Mouse (Mus musculus) bone marrow, adult 2 months (tissue): Measurements from ENCODE around the gene Hopx. TPM values are rescaled to one million over a fixed set of nuclear protein-coding genes. Genes with fewer than 3 reads are reported as not detected.

ENCODE experiments used
- H3K27ac ChIP-seq: fragments of 200-500 bp; 2 replicates; pipeline ENCODE4 v1.5.1; 2012; ENCODE audit warnings: low read depth, mild to moderate bottlenecking, control low read depth, inconsistent platforms, low read length; ENCODE audit not compliant: control insufficient read depth, poor library complexity, insufficient read depth
- H3K4me1 ChIP-seq: fragments of 200-500 bp; 2 replicates; pipeline ENCODE4 v1.6.1; 2011; ENCODE audit warnings: low read length; ENCODE audit not compliant: control insufficient read depth, insufficient read depth
- H3K4me3 ChIP-seq: fragments of 200-500 bp; replicated peaks from 2 replicates; pipeline ENCODE3; 2011; ENCODE audit warnings: mild to moderate bottlenecking, low read depth, low read length, control low read depth; ENCODE audit not compliant: control insufficient read depth
- CTCF ChIP-seq: fragments of 200-500 bp; IDR thresholded peaks from 2 replicates; pipeline ENCODE4 v1.5.1; 2011; ENCODE audit warnings: low read length, control low read depth; ENCODE audit not compliant: control insufficient read depth, insufficient read depth
- POLR2A ChIP-seq: fragments of 200-500 bp; IDR thresholded peaks from 2 replicates; pipeline ENCODE4 v1.6.1; 2011; ENCODE audit warnings: low read depth, mild to moderate bottlenecking, control low read depth, low read length, borderline replicate concordance; ENCODE audit not compliant: control insufficient read depth
- WGBS: fragments of 180-500 bp; shearing (Covaris S2); methylation state at CpG from one replicate; pipeline ENCODE4 v1.1.7; 2018; 5-methylcytosine and 5-hydroxymethylcytosine counted together
- polyA plus RNA-seq: library from polyadenylated mRNA; stranded (reverse); fragments of >200 nt; gene quantifications from 2 replicates; pipeline ENCODE4 v1.2.4, GENCODE M21; 2011; ENCODE audit warnings: low replicate concordance; ENCODE audit not compliant: missing spikeins, insufficient read depth, insufficient read length

Gene Hopx
- polyA plus RNA-seq, 1 experiment = 8.3 TPM

DNA sequence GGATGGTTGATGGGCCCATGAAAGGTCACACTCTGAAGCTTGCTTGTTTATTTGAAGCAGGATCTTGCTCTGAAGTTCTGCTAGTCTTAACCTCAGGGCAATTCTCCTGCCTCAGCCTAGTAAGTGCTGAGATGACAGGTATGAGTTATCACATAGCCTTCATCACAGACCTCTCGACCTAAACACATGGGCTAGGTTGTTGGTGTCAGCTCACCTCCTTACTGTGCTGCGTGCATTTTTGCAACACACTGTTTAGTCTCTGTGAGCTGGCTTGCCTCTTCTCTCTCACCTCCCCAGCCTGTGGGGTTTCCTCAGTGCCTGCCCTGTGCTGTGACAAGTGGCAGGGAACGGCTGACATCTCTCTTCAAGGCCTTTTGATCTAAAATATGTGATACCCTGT lies 1.1 kb downstream of the Hopx start:
- no peak overlapping the region for H3K27ac ChIP-seq
- H3K4me3 ChIP-seq = no peak overlapping the region
- TF ChIP-seq POLR2A (no peak), CTCF (no peak)
- WGBS = 79% methylated on average over 3 of the region's 3 CpGs
- H3K4me1 ChIP-seq = no peaks in the 10 kb centered on the region; the same call in 1 of the 2 replicates

DNA sequence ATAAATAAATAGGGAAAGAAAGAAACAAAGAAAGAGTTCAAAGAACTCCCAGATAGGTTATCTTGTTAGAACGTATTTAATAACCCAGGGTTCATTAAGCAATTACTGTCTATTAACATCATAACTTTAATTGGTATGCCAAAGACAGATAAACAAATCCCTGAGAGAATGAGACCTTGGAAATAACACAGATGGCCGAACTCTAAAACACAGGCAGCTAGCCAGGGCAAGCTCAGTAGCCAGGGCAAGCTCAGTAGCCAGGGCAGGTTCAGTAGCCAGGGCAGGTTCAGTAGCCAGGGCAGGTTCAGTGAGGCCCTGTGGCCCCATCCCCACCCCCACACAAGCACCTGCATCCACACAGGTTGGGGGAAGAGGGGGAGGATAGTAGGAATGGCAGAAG lies 2.9 kb downstream of the Hopx start:
- no peak overlapping the region for H3K4me3 ChIP-seq
- TF ChIP-seq CTCF (no peak), POLR2A (no peak)
- WGBS = 70% methylated on average over 2 of the region's 2 CpGs
- no peaks in the 10 kb centered on the region; the same call in 1 of the 2 replicates for H3K4me1 ChIP-seq
- no peak overlapping the region for H3K27ac ChIP-seq

DNA sequence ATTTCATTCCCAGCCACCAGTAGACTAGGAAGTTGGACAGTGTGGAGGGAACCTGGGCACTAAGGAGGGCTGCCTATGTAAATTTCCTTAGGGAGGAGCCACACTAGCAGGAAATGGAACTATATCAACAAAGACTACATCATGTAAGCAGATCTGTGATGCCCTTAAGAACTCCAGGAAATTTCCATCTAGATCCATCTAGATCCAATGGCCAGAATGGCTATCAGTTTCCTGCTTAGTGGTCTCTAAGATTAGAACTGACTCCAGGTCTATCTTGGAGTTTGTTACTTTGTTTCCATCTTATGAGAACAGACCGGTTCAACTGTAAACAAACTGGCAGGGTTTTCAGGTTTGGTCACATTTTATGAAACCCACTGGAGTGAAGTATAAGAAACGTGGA lies 5.1 kb downstream of the Hopx start:
- WGBS = 74% methylated on average over 2 of the region's 2 CpGs

DNA sequence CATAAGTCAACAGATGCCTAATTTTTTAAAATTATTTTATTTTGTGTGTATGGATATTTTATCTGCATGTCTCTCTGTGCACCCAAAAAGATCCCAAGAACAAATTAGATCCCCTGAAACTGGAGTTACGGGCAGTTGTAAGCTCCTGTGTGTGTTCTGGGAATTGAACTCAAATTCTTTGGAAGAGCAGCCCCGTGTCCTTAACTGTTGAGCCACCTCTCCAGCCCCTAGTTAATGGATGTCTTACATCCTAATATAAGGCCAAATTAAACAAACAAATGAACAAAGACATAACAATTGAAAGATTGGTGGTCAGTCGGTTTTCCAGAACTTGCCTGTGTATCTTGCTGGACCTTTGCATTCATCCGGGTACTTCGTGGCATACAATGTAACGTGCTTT lies 6.1 kb downstream of the Hopx start:
- H3K27ac ChIP-seq = no peak overlapping the region
- no peak for TF ChIP-seq POLR2A
- TF ChIP-seq CTCF = no peak
- no peak overlapping the region for H3K4me3 ChIP-seq
- WGBS = 88% methylated on average over 6 of the region's 6 CpGs
- no peaks in the 10 kb centered on the region for H3K4me1 ChIP-seq

More for the DNA sequence above, 5.1 kb downstream of the Hopx start:
- TF ChIP-seq CTCF = no peak
- TF ChIP-seq POLR2A = no peak
- no peak overlapping the region for H3K4me3 ChIP-seq
- no peak overlapping the region for H3K27ac ChIP-seq
- H3K4me1 ChIP-seq = no peaks in the 10 kb centered on the region; the same call in 1 of the 2 replicates

DNA sequence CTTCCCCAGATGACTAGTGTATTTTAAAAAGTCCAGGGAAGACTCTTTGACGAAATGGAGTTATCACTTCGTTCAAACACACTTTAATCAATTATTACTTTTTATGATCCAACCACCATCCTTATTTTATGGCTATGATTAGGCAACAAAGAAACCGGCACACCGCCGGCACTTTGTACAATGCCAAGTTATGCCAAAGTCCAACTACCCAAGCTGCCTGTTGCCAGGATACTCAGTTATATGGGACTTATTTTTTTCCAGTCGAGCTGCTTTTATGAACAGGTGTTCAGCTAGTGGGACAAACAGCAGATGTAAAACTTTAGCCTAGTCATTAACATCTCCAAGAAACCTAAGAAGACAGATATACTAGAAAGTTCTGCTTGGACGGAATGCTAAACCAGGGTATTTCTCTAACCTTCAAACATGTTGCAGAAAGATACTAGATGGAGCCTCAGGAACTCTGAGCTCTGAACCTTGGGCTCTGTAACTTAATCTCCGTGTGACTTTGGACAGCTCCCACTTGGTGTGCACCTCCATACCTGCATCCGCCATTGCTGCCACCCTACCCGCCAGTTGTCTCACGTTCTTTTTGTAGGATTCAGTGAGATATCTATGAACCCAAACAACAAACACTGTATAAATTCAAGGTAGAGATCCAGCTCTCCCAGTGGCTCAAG lies 7.6 kb downstream of the Hopx start:
- no peak overlapping the region for H3K27ac ChIP-seq
- 86% methylated on average over 11 of the region's 11 CpGs for WGBS
- H3K4me3 ChIP-seq = no peak overlapping the region
- TF ChIP-seq CTCF (no peak), POLR2A (no peak)
- H3K4me1 ChIP-seq = no peaks in the 10 kb centered on the region

DNA sequence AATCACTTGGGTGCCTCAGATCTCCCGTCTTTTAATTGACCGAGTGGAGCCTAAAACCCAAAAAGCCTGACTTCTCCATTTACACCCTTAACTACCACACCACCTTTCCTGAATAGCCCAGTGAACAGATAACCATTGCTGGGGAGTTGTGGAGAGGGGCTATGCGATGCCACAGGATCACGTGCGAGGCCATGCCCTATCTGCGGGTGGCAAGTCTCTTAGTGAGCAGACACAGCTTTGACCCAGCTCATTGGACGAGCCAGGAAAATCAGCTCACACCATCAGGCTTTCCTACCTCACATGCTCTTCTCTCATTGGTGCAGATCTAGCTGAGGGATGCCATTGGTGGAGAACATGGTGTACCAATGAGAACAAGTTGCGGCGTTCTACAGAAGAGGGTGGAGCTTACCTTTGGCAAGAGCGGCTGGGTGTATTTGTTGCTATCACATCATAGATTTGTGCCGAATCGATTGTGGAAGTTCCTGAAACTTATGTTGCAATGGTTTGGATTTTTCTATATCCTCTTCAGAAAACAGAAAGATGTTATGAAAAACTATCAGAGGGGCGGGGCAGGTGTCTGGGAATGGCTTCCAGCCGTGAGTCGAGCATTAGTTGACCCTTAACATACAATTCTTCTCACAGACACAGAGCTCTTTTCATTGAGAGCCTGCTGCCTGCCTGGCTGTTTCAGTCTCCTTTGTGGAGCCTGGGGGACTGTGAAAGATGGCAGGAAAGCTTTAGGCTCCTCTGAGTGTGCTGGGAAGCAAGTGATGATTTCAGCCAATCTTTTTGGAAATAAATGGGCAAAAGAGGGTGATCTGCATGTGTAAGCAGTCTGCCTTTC lies 12.2 kb downstream of the Hopx start:
- Histone ChIP-seq H3K27ac (no peak overlapping the region), H3K4me3 (no peak overlapping the region), H3K4me1 (no peaks in the 10 kb centered on the region; the same call in 1 of the 2 replicates)
- 71% methylated on average over 15 of the region's 15 CpGs for WGBS
- no peak for TF ChIP-seq POLR2A
- TF ChIP-seq CTCF = no peak

DNA sequence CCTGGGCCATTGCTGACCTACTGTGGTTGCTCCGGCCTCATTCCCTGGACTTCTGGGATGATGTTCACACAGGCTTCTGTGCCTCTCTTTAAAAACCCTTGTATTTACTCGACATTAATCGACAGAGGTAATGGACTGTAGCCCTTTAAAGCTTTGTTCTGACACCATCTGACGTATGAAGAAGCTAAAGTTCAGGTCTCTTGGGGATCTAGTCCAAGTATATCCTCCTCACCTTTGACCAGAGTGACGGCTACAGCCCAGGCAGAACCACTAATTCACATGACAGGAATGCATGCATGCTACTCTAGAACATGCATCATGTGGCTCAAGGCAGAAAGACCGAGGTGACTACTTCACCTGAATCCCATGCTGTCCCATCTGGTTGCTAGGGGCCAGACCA lies 14.2 kb downstream of the Hopx start:
- H3K27ac ChIP-seq = no peak overlapping the region
- WGBS = 77% methylated on average over 6 of the region's 6 CpGs
- no peak for TF ChIP-seq POLR2A
- no peak for TF ChIP-seq CTCF
- H3K4me3 ChIP-seq = no peak overlapping the region
- H3K4me1 ChIP-seq = no peaks in the 10 kb centered on the region; the same call in 1 of the 2 replicates

DNA sequence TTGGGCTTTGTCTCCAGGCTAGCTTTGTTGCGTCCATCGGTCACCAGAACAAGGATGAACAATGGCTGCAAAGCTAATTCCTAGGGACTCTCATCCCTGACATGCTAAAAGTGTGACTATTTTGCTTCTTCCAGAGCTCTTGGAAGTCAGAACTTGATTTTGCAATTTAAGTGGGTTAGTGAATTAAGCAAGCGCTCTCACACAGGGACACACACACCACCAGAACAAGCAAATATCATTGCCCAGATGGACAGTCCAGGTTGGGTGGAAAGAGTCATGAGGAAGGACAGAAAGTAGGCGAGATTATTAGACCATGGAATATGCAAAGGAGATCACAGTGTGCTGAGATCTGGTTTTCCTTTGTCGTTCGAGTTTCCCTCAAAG lies 14.9 kb downstream of the Hopx start:
- H3K4me3 ChIP-seq = no peak overlapping the region
- 65% methylated on average over 6 of the region's 6 CpGs for WGBS
- H3K27ac ChIP-seq = no peak overlapping the region
- peaks cover 2% of the 10 kb centered on the region; the same call in 1 of the 2 replicates for H3K4me1 ChIP-seq
- TF ChIP-seq CTCF (no peak), POLR2A (no peak)

DNA sequence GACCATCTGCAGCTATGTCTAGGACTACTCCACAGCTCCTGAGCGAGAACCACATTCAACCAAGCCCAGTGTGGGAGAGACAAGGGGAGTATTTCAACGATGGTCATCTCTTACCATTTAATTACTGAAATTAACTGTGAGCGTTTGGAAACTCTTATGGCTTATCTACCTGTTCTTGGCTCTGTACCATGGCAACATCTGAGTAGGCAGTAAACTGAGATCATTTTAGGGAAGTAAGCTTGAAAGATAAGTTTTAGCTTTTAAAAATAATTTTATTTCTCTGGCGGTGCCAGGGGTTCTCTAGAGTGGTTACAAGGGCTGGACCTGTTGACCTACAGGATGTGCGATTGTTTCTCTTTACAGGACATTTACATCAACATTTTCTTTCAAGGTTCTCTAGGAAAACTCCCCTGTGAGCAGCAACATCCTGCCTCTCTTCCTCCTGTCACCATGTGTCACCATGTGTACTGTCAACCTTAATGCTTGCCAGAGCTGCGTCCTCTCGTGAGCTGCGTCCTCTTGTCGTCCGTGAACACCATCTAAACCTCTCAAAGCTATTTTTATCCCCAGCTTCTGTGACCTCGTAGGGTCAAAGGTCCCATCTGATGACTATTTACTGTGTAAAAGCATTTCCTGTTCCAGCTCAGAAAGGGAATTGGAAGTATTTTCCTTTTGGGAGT lies 15.5 kb downstream of the Hopx start:
- Histone ChIP-seq H3K4me1 (peaks cover 2% of the 10 kb centered on the region; the same call in 1 of the 2 replicates), H3K4me3 (no peak overlapping the region), H3K27ac (no peak overlapping the region)
- 19% methylated on average over 11 of the region's 11 CpGs for WGBS
- no peak for TF ChIP-seq POLR2A
- no peak for TF ChIP-seq CTCF
